Mouse (Mus musculus) heart, embryonic 13.5 days (tissue): Measurements from ENCODE around the gene Cldn2. TPM values are rescaled to one million over a fixed set of nuclear protein-coding genes. Genes with fewer than 3 reads are reported as not detected.
A peak's percentile ranks its signal among the peaks of the same experiment; 100 is the strongest.
"Not testable (repeated sequence)": the region's sequence is repeated elsewhere in the genome, so short reads cannot be mapped to it uniquely, and the experiment has no call there.

ENCODE experiments used
- ATAC-seq: fragments of 200-750 bp; cut with Nextera tagmentation; 2 replicates; pipeline ENCODE4 v1.8.0; 2017; ENCODE audit warnings: moderate TSS enrichment; ENCODE audit not compliant: insufficient number of reproducible peaks, low FRiP score, low TSS enrichment; ENCODE audit errors: extremely low read depth
- H3K27ac ChIP-seq: fragments of 300-500 bp; sonication (generic); replicated peaks from 2 replicates; pipeline ENCODE4 v1.5.1; 2015; ENCODE audit warnings: moderate library complexity, mild to moderate bottlenecking, inconsistent platforms
- H3K27me3 ChIP-seq: fragments of 300-500 bp; sonication (generic); replicated peaks from 2 replicates; pipeline ENCODE4 v1.6.1; 2015; ENCODE audit warnings: mild to moderate bottlenecking, inconsistent platforms
- H3K36me3 ChIP-seq: fragments of 300-500 bp; sonication (generic); 2 replicates; pipeline ENCODE4 v1.6.1; 2015; ENCODE audit warnings: mild to moderate bottlenecking, inconsistent platforms
- H3K4me1 ChIP-seq: fragments of 300-500 bp; sonication (generic); 2 replicates; pipeline ENCODE4 v1.6.1; 2015; ENCODE audit warnings: inconsistent platforms
- H3K4me2 ChIP-seq: fragments of 300-500 bp; sonication (generic); 2 replicates; pipeline ENCODE4 v1.6.1; 2015; ENCODE audit warnings: inconsistent platforms, mild to moderate bottlenecking, moderate library complexity
- H3K4me3 ChIP-seq: fragments of 300-500 bp; sonication (generic); 2 replicates; pipeline ENCODE4 v1.5.1; 2015; ENCODE audit warnings: moderate library complexity, mild to moderate bottlenecking, inconsistent platforms
- H3K9ac ChIP-seq: fragments of 300-500 bp; sonication (generic); 2 replicates; pipeline ENCODE4 v1.6.1; 2015; ENCODE audit warnings: inconsistent platforms, mild to moderate bottlenecking, moderate library complexity
- H3K9me3 ChIP-seq: fragments of 300-500 bp; sonication (generic); 2 replicates; pipeline ENCODE4 v1.6.1; 2016; ENCODE audit warnings: inconsistent platforms
- WGBS: fragments of 180-500 bp; shearing (Covaris S2); methylation state at CpG from one replicate; pipeline ENCODE4 v1.1.7; 2015; ENCODE audit warnings: mixed read lengths; 5-methylcytosine and 5-hydroxymethylcytosine counted together
- polyA plus RNA-seq: library from polyadenylated mRNA; unstranded; fragments of >200 nt; fragmentation: Nextera tagmentation; extraction: Ambion mirVana; gene quantifications from 2 replicates; pipeline ENCODE4 v1.2.1, GENCODE M21; 2015

Cldn2 gene
- 0.25 TPM in 1 of 2 replicates, not detected in the other for polyA plus RNA-seq

DNA sequence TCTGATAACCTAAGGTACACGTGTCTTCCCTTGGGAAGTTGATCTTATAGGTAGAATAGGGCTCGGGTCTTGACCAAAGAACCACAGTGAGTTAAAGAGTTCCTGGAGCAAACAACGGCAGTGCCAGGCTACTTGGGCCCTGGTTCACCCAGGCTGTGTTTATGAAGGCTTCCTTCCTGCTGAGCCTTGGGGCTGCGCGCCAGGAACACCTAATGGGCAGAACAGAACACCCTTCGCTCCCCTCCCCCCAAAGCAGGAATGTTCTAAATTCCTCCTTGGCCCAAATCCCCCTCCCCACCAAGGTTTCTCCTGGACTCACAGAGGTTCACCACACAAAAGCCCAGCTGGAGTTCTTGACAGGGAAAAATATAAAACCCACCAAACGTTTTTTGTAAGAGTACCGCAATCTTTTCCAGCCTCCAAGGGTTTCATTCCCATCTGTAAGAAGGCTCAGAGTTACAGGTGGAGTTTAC, at the start of gene Cldn2:
TSS of gene Cldn2 (plus strand) at position 423 of the 473 bp plus-strand sequence.
- Histone ChIP-seq H3K4me3 (no peak within 1 kb of the TSS), H3K9me3 (no peaks in the 10 kb centered on the region), H3K27ac (no peak within 1 kb of the TSS), H3K9ac (no peak within 1 kb of the TSS), H3K4me1 (no peaks in the 10 kb centered on the region), H3K36me3 (no peaks in the 10 kb centered on the region), H3K27me3 (peaks cover 5% of the 10 kb centered on the region; the same call in 1 of the 2 replicates), H3K4me2 (no peak within 1 kb of the TSS)
- WGBS, result 66% methylated on average over 8 of the region's 8 CpGs
- ATAC-seq, result no peak

DNA sequence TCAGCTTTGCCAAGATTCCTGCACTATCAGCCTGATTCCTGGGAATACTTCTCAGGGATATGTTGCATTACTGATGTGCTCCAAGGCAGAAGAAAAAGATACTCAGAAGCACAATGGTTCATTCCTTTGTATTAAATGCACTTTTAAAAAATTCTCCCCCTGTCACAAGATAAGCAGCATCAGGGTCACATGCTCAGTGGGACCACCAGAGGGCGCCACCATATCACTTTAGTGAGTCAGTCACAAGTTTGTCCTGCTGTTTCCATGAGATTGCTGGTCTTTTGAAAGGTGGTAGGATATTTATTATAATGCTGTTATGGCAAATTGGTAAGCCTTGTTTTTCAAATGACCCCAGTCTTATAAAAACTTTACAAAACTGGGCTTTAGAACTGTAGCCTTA, 48.8 kb upstream of the Cldn2 start:
- Histone ChIP-seq H3K27ac (no peak overlapping the region), H3K9ac (no peak overlapping the region), H3K27me3 (no peaks in the 10 kb centered on the region), H3K4me2 (no peak overlapping the region), H3K4me1 (no peaks in the 10 kb centered on the region), H3K4me3 (no peak overlapping the region), H3K36me3 (peaks cover 25% of the 10 kb centered on the region), H3K9me3 (peaks cover 3% of the 10 kb centered on the region; the same call in 1 of the 2 replicates)
- WGBS, result 7% methylated on average over 1 of the region's 1 CpGs
- ATAC-seq, result no peak

DNA sequence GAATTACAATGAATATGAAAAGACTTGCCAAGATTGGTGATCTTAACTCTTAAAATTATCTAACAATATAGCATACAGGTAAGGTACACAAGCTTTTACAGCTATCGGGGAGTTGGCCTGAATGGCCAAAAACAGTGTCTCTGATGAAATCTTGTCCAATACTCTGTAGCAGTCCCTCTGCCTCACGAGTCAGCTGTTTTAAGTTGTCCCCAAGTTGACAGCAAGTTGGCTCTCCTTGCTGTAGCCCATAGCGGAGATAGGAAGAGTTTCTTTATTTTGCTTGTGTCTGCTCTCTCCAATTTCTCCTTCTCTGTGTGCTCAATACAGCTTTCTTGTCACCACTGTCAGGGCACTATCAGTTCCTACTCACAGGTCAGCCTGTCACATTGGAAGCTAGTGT, 42.0 kb upstream of the Cldn2 start:
- H3K9me3 ChIP-seq, H3K36me3 ChIP-seq, H3K9ac ChIP-seq, ATAC-seq, H3K4me1 ChIP-seq, H3K4me2 ChIP-seq, H3K4me3 ChIP-seq, H3K27me3 ChIP-seq, H3K27ac ChIP-seq: not testable (repeated sequence)
- 51% methylated on average over 3 of the region's 3 CpGs for WGBS

DNA sequence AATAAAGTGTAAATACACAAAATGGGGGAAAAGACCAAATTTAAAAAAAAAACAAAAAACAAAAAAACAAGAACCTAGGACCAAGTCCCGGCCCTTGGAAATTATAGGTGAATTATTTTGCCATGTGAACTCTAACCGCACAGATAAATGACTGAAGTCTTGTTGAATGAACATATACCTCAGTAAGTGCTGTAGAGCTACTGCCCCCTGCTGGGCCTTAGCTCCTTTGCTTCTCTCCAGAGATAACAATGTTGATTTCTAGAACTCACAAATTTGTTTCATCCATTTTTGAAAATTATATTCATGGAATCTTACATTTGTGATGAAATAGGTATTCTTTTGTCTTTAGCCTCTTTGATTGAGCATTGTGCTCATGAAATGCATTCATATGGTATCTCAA, 38.1 kb upstream of the Cldn2 start:
- Histone ChIP-seq H3K27ac (no peak overlapping the region), H3K4me1 (no peaks in the 10 kb centered on the region), H3K27me3 (no peaks in the 10 kb centered on the region), H3K36me3 (no peaks in the 10 kb centered on the region), H3K9ac (no peak overlapping the region), H3K4me2 (no peak overlapping the region), H3K4me3 (no peak overlapping the region), H3K9me3 (no peaks in the 10 kb centered on the region)
- WGBS, result 69% methylated on average over 2 of the region's 2 CpGs
- ATAC-seq, result no peak

DNA sequence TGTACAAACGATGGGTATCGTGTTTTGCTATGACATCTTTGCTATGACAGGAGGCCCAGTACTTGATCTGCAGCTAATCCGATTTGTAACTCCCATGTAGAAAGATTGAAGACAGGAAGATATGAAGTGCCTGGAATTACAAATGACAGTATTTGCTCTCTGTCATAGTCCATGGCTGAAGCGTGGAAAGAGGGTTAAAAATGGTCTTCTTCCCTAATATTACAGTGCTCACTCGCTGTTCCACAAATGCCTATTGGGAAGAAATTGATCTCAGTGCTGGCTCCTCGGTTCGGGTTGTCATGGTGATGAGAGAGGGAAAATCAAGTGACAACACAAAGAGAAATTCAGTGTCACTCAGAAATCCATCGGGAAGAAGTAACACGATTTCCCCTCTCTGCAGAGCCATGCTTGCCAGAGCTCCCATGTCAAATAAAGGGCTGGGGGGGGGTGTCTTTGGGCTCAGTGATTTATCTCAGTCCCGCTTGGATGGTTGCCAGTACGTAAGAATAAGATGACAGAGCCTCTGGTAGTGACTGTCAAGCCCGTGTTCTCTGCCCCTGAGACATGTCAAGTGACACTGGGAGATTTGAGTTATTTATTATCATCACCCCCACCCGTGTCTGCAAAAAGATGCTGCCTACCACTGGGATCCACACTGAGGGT, 30.5 kb upstream of the Cldn2 start:
- 55% methylated on average over 13 of the region's 13 CpGs for WGBS
- ATAC-seq, result no peak
- Histone ChIP-seq H3K9ac (no peak overlapping the region), H3K4me1 (peaks cover 9% of the 10 kb centered on the region; the same call in 1 of the 2 replicates), H3K27ac (no peak overlapping the region), H3K27me3 (peaks cover 5% of the 10 kb centered on the region; the same call in 1 of the 2 replicates), H3K9me3 (no peaks in the 10 kb centered on the region), H3K36me3 (no peaks in the 10 kb centered on the region), H3K4me3 (no peak overlapping the region), H3K4me2 (no peak overlapping the region)

DNA sequence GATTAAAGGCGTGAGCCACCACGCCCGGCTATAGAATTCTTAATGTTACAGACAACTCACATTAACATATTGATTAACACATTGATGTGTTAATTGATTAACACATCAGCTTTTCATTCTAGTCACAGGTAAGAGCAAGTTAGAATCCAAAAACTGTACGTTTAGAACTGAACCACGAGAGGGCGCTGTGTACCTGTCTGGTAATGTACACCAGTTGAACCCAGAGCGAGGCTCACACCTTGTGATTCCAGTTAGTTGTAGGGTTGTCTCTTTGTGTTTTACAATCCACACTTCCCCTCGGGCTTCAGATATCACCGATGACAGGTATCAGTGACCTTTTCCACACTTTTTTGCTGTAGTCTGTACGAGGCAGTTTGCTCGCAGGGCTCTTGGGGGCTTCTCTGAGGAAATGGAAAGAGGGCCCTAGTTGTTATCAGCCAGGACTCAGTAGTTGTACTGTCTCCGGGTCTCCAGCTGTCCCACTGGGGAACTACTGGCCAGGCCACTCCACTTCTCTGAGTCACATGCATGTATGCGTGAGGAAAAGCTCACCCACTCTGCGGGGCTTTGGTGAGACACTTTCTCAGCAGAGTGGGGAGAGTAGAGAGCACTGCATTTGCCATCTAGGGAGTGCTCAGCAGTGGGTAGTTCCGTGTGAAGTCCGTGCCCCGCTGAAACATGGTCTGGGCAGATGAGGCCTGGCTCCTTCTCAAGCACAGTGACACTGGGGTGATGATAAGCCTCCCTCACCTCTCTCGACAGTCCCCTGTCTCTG, 26.1 kb upstream of the Cldn2 start:
- Histone ChIP-seq H3K4me3 (peak overlapping the region; percentile 16; the same call in 1 of the 2 replicates), H3K9me3 (no peaks in the 10 kb centered on the region), H3K4me1 (peaks cover 11% of the 10 kb centered on the region; the same call in 1 of the 2 replicates), H3K27ac (no peak overlapping the region), H3K4me2 (peak overlapping the region; percentile 59), H3K36me3 (no peaks in the 10 kb centered on the region), H3K9ac (no peak overlapping the region), H3K27me3 (no peaks in the 10 kb centered on the region; the same call in 1 of the 2 replicates)
- ATAC-seq, result no peak
- WGBS, result 17% methylated on average over 18 of the region's 18 CpGs

DNA sequence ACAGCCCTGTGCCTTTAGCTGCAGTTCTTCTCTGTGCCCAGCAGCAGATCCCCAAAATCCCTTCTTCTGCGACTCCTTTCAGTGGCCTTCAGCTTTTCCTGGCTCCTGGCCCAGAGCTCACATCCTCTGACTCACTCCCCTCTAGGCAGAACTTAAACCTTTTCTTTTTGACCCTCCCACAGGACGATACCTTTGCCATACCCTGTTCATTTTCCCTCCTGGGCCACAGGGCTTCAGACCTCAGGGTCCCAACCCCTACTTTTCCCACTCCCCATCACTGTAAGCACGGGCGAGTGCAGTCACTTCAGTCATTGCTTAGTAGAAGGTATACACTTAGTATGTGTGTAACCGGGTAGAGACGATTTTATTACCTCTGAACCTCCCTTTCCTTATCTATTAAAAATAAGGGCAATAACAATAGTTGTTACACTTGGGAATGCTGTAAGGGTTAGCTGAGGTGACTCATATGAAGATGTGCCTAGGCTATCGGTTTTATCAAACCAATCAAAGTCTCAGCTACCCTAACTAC, 25.5 kb upstream of the Cldn2 start:
- H3K9me3 ChIP-seq, result no peaks in the 10 kb centered on the region
- no peak overlapping the region for H3K27ac ChIP-seq
- H3K36me3 ChIP-seq, result no peaks in the 10 kb centered on the region
- ATAC-seq, result no peak
- peaks cover 11% of the 10 kb centered on the region; the same call in 1 of the 2 replicates for H3K4me1 ChIP-seq
- H3K4me2 ChIP-seq, result peak overlapping the region; percentile 59
- no peak overlapping the region for H3K9ac ChIP-seq
- no peak overlapping the region for H3K4me3 ChIP-seq
- H3K27me3 ChIP-seq, result no peaks in the 10 kb centered on the region; the same call in 1 of the 2 replicates
- WGBS, result 59% methylated on average over 7 of the region's 7 CpGs

DNA sequence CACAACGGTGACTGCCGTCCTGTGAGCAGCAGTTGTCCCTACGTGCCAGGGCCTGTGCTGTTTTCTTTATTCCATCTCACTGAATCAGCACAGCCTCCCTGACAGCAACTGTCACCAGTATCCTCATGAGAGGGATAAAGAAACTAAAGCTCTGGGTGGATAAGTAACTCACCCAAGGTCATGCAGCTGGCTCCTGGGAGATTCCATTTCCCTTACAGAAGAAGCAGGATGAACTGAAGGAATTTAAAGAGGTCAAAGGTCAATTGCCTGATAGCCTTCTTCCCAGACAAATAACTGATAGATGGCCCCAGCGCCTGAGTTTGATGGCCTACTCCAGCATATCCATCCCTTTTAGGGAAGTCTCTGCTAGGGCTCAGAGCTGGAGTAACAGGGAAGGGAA, 23.3 kb upstream of the Cldn2 start:
- H3K4me2 ChIP-seq, result no peak overlapping the region
- H3K4me1 ChIP-seq, result peaks cover 17% of the 10 kb centered on the region; the same call in 1 of the 2 replicates
- no peak for ATAC-seq
- H3K9ac ChIP-seq, result no peak overlapping the region
- WGBS, result 41% methylated on average over 4 of the region's 4 CpGs
- no peaks in the 10 kb centered on the region for H3K36me3 ChIP-seq
- no peaks in the 10 kb centered on the region; the same call in 1 of the 2 replicates for H3K27me3 ChIP-seq
- no peak overlapping the region for H3K4me3 ChIP-seq
- H3K27ac ChIP-seq, result no peak overlapping the region
- H3K9me3 ChIP-seq, result no peaks in the 10 kb centered on the region

DNA sequence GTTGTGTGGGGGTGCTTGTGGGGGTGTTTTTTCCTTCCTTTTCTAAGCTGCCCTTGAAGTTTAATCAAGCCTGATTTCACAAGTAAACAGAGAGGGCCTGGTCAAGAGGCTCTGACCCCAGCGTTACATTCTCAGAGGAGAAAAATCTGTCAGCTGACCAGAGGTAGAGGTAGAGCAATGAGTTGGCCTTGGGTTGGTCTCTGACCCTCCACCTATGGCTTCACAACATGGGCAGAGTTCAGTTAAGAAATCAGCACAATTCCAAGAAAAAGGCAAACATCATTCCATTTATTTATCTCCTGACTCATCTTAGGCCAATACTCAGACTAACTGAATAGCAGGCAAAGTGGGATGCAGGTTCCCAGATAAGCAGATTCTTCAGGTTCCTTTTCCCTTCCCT, 21.7 kb upstream of the Cldn2 start:
- H3K9ac ChIP-seq, result no peak overlapping the region
- no peak overlapping the region for H3K4me3 ChIP-seq
- no peaks in the 10 kb centered on the region for H3K36me3 ChIP-seq
- H3K27ac ChIP-seq, result no peak overlapping the region
- H3K27me3 ChIP-seq, result no peaks in the 10 kb centered on the region; the same call in 1 of the 2 replicates
- WGBS, result 73% methylated on average over 1 of the region's 1 CpGs
- peaks cover 17% of the 10 kb centered on the region; the same call in 1 of the 2 replicates for H3K4me1 ChIP-seq
- ATAC-seq, result no peak
- H3K9me3 ChIP-seq, result no peaks in the 10 kb centered on the region
- H3K4me2 ChIP-seq, result no peak overlapping the region

DNA sequence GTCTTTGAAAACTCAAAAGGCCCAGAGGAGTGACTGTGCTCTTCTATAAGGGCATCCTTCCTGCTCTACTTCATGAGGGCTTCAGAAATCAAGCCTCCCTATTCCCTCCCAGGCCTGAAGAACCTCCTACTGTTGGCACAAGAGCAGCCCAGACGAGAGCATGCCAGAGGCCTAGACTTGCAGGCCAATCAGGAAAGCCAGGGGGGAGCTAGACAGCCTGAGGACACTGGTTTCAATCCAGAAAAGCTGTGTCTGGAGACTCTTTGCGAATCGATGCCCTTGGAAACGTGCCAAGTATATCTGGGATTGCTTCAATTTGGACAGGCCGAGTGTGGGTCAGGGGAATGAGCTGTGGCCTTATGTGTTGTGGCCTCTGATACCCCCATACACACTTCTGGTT, 21.2 kb upstream of the Cldn2 start:
- H3K4me1 ChIP-seq, result peaks cover 17% of the 10 kb centered on the region; the same call in 1 of the 2 replicates
- no peak overlapping the region for H3K4me3 ChIP-seq
- ATAC-seq, result no peak
- 72% methylated on average over 5 of the region's 5 CpGs for WGBS
- H3K9me3 ChIP-seq, result no peaks in the 10 kb centered on the region
- H3K4me2 ChIP-seq, result no peak overlapping the region
- no peaks in the 10 kb centered on the region for H3K36me3 ChIP-seq
- no peak overlapping the region for H3K9ac ChIP-seq
- H3K27ac ChIP-seq, result no peak overlapping the region
- no peaks in the 10 kb centered on the region; the same call in 1 of the 2 replicates for H3K27me3 ChIP-seq

DNA sequence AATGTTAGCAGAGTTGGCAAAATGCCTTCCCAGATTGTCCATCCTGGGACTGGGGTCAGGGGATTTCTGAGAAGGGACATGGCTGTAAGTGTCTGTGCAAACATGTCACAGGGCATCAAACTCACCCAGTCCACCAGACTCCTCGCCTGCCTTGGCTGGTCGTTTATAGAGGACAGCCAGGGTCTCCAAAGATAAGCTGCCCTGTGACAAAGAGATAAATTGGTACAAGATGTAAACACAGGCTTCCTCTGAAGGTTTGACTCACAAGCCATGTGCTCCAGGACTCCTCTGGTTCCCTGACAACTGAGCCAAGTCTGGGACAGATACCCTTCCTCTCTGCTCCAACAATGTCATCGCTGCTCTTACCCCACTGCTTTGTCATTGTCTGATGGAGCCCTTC, 19.6 kb upstream of the Cldn2 start:
- no peak overlapping the region for H3K4me3 ChIP-seq
- no peak overlapping the region for H3K27ac ChIP-seq
- peaks cover 9% of the 10 kb centered on the region; the same call in 1 of the 2 replicates for H3K4me1 ChIP-seq
- no peak overlapping the region for H3K9ac ChIP-seq
- no peaks in the 10 kb centered on the region; the same call in 1 of the 2 replicates for H3K27me3 ChIP-seq
- H3K9me3 ChIP-seq, result no peaks in the 10 kb centered on the region
- WGBS, result 23% methylated on average over 3 of the region's 3 CpGs
- H3K4me2 ChIP-seq, result no peak overlapping the region
- no peak for ATAC-seq
- H3K36me3 ChIP-seq, result no peaks in the 10 kb centered on the region
